Comparison of ENCODE assay signal across 17 mouse cellular contexts in genomic region chr4:151152010-151152409, GRCm38 (mm10).
A peak's percentile ranks its signal among the peaks of the same experiment; 100 is the strongest.
DNase-seq lines count a peak whose midpoint lies in the region; ATAC-seq and TF ChIP-seq lines count a peak whose summit lies in the region.
"Had no signal": no experiment of that assay in that cellular context is flagged by ENCODE, and none has a peak within 500 bp of the region (broad histone marks: within the 10 kb centered on the region; RNA-seq: fewer than 3 reads in every experiment).

No protein-coding gene starts in this region.

- H3K4me1 ChIP-seq in embryonic facial prominence, embryonic 11.5 days (ENCODE audit: control insufficient read depth, insufficient read depth, low read length) = no peaks in the 10 kb centered on the region
- peaks cover 30% of the 10 kb centered on the region for H3K4me1 ChIP-seq in embryonic facial prominence, embryonic 10.5 days
- H3K4me1 ChIP-seq in forebrain, embryonic 14.5 days (ENCODE audit: control insufficient read depth, insufficient read depth, low read length) = peaks cover 27% of the 10 kb centered on the region
- H3K4me1 ChIP-seq in limb, embryonic 10.5 days = peaks cover 15% of the 10 kb centered on the region
- H3K4me1 ChIP-seq: intestine, embryonic 15.5 days; lung, embryonic 15.5 days had no signal

- no peak for TF ChIP-seq CTCF in layer of hippocampus, adult 2 months (conservative IDR thresholded peaks at IDR 0.05)

- peak; percentile 48; the same call in 1 of the 2 replicates for ATAC-seq in embryonic facial prominence, embryonic 11.5 days (replicated peaks; ENCODE audit: insufficient number of reproducible peaks, low FRiP score, low TSS enrichment, low read depth)
- ATAC-seq in forebrain, embryonic 14.5 days = no peak
- ATAC-seq: activated CD4-positive, CD25-positive, alpha-beta regulatory T cell, adult 4 months; intestine, embryonic 15.5 days had no signal

- H3K27ac ChIP-seq in embryonic facial prominence, embryonic 11.5 days (replicated peaks; ENCODE audit: low read depth, low read length) = no peak overlapping the region
- H3K27ac ChIP-seq in embryonic facial prominence, embryonic 10.5 days (replicated peaks) = no peak overlapping the region; the same call in 1 of the 2 replicates
- H3K27ac ChIP-seq in layer of hippocampus, adult 2 months = 0 out of 2 replicates have a peak overlapping the region, but pooled peaks have one; percentile 61
- peak overlapping the region; percentile 48; the same call in 1 of the 2 replicates for H3K27ac ChIP-seq in forebrain, embryonic 14.5 days (ENCODE audit: low read depth, low read length)
- H3K27ac ChIP-seq in limb, embryonic 10.5 days = peak overlapping the region; percentile 73
- H3K27ac ChIP-seq: intestine, embryonic 15.5 days; lung, embryonic 15.5 days had no signal

- no peak for DNase-seq in embryonic facial prominence, embryonic 11.5 days (ENCODE audit: low spot score)
- DNase-seq in embryonic facial prominence, embryonic 10.5 days (ENCODE audit: low spot score) = no peak
- DNase-seq in layer of hippocampus, adult 2 months (ENCODE audit: low spot score in 2 of 2) = no peak
- no peak for DNase-seq in layer of hippocampus, adult 18-20 months (ENCODE audit: low spot score in 2 of 2)
- DNase-seq in forebrain, embryonic 14.5 days (ENCODE audit: low spot score) = no peak
- DNase-seq in limb, embryonic 10.5 days (ENCODE audit: low spot score) = no peak
- no peak for DNase-seq in urinary bladder, postnatal 25 days (ENCODE audit: low spot score)
- no peak for DNase-seq in lung, adult 18-20 months
- DNase-seq: cerebellum, postnatal 14 days; heart, adult 18-20 months; kidney, postnatal 10 days; right cerebral cortex, postnatal 4 days had no signal

- no peak overlapping the region for H3K9ac ChIP-seq in embryonic facial prominence, embryonic 11.5 days (replicated peaks; ENCODE audit: low read length)
- H3K9ac ChIP-seq in forebrain, embryonic 14.5 days (ENCODE audit: low read length) = no peak overlapping the region
- H3K9ac ChIP-seq: intestine, embryonic 15.5 days; lung, embryonic 15.5 days had no signal

- no peaks in the 10 kb centered on the region; the same call in 1 of the 2 replicates for H3K27me3 ChIP-seq in embryonic facial prominence, embryonic 11.5 days (ENCODE audit: control insufficient read depth, insufficient read depth, low read length)
- peaks cover 37% of the 10 kb centered on the region for H3K27me3 ChIP-seq in embryonic facial prominence, embryonic 10.5 days (replicated peaks; ENCODE audit: low read depth, poor library complexity, severe bottlenecking)
- H3K27me3 ChIP-seq in forebrain, embryonic 14.5 days (replicated peaks; ENCODE audit: control insufficient read depth, insufficient read depth, low read length) = no peaks in the 10 kb centered on the region
- peaks cover 39% of the 10 kb centered on the region for H3K27me3 ChIP-seq in limb, embryonic 10.5 days (ENCODE audit: low read depth, poor library complexity, severe bottlenecking)
- H3K27me3 ChIP-seq: CH12.LX; intestine, embryonic 15.5 days had no signal

- no peak overlapping the region for H3K4me2 ChIP-seq in embryonic facial prominence, embryonic 11.5 days (ENCODE audit: low read depth, low read length)
- no peak overlapping the region for H3K4me2 ChIP-seq in forebrain, embryonic 14.5 days (ENCODE audit: low read length)
- H3K4me2 ChIP-seq: intestine, embryonic 15.5 days; liver, embryonic 11.5 days; lung, embryonic 15.5 days had no signal

- H3K36me3 ChIP-seq in embryonic facial prominence, embryonic 11.5 days (replicated peaks; ENCODE audit: control insufficient read depth, insufficient read depth, low read depth, low read length) = no peaks in the 10 kb centered on the region
- no peaks in the 10 kb centered on the region for H3K36me3 ChIP-seq in embryonic facial prominence, embryonic 10.5 days (replicated peaks)
- H3K36me3 ChIP-seq in forebrain, embryonic 14.5 days (ENCODE audit: control insufficient read depth, insufficient read depth, low read length) = no peaks in the 10 kb centered on the region
- no peaks in the 10 kb centered on the region for H3K36me3 ChIP-seq in limb, embryonic 10.5 days
- H3K36me3 ChIP-seq: intestine, embryonic 15.5 days; lung, embryonic 15.5 days had no signal

- WGBS in embryonic facial prominence, embryonic 11.5 days = 75% methylated on average over 6 of the region's 6 CpGs
- WGBS in embryonic facial prominence, embryonic 10.5 days = 76% methylated on average over 6 of the region's 6 CpGs
- WGBS in forebrain, embryonic 14.5 days = 80% methylated on average over 6 of the region's 6 CpGs
- WGBS in limb, embryonic 10.5 days = 71% methylated on average over 6 of the region's 6 CpGs

- no peaks in the 10 kb centered on the region for H3K9me3 ChIP-seq in embryonic facial prominence, embryonic 11.5 days (replicated peaks; ENCODE audit: control insufficient read depth, low read length)
- H3K9me3 ChIP-seq in embryonic facial prominence, embryonic 10.5 days = no peaks in the 10 kb centered on the region
- H3K9me3 ChIP-seq in forebrain, embryonic 14.5 days (replicated peaks; ENCODE audit: control insufficient read depth, low read length) = no peaks in the 10 kb centered on the region
- no peaks in the 10 kb centered on the region for H3K9me3 ChIP-seq in limb, embryonic 10.5 days (replicated peaks)
- H3K9me3 ChIP-seq: intestine, embryonic 15.5 days; lung, embryonic 15.5 days had no signal

- no peak overlapping the region for H3K4me3 ChIP-seq in embryonic facial prominence, embryonic 11.5 days (ENCODE audit: low read depth, low read length)
- H3K4me3 ChIP-seq in embryonic facial prominence, embryonic 10.5 days = no peak overlapping the region
- H3K4me3 ChIP-seq in layer of hippocampus, adult 2 months = no peak overlapping the region
- no peak overlapping the region for H3K4me3 ChIP-seq in forebrain, embryonic 14.5 days (ENCODE audit: low read depth, low read length)
- H3K4me3 ChIP-seq in limb, embryonic 10.5 days = no peak overlapping the region
- H3K4me3 ChIP-seq: intestine, embryonic 15.5 days; lung, embryonic 15.5 days had no signal

Comparison
In these comparisons a context has a peak if more than half of its experiments do, and no peak if none do; other contexts are left out.
1. H3K27ac ChIP-seq: peak in layer of hippocampus, adult 2 months (single experiment), forebrain, embryonic 14.5 days (single experiment) and limb, embryonic 10.5 days (single experiment); none in embryonic facial prominence, embryonic 11.5 days (single experiment) and embryonic facial prominence, embryonic 10.5 days (single experiment).